Mouse (Mus musculus) C3H10T1/2 (cell line): Measurements from ENCODE around the gene Eras. TPM values are rescaled to one million over a fixed set of nuclear protein-coding genes. Genes with fewer than 3 reads are reported as not detected.

Experiments
- polyA plus RNA-seq, 2 experiments: library from polyadenylated mRNA; unstranded; fragments of >200 nt; fragmentation: generic; extraction: Trizol; gene quantifications; one replicate each; pipeline ENCODE4 v1.2.1; 2012; ENCODE audit warnings: missing spikeins in 2 of 2

The Eras gene
- not detected for polyA plus RNA-seq

GRCm38 (mm10) chrX:7928270-7928790 is at the start of gene Eras:
Eras (minus strand) TSS chrX:7928607.

GRCm38 (mm10) chrX:7977892-7978291 is 49.5 kb upstream of the Eras start, which contains the start of gene Gata1:
Gata1 (minus strand) TSS chrX:7978071.

GRCm38 (mm10) chrX:7947108-7947899 is 18.9 kb upstream of the Eras start, which contains the start of gene Hdac6:
Hdac6 (minus strand) TSS chrX:7947889.

DNA sequence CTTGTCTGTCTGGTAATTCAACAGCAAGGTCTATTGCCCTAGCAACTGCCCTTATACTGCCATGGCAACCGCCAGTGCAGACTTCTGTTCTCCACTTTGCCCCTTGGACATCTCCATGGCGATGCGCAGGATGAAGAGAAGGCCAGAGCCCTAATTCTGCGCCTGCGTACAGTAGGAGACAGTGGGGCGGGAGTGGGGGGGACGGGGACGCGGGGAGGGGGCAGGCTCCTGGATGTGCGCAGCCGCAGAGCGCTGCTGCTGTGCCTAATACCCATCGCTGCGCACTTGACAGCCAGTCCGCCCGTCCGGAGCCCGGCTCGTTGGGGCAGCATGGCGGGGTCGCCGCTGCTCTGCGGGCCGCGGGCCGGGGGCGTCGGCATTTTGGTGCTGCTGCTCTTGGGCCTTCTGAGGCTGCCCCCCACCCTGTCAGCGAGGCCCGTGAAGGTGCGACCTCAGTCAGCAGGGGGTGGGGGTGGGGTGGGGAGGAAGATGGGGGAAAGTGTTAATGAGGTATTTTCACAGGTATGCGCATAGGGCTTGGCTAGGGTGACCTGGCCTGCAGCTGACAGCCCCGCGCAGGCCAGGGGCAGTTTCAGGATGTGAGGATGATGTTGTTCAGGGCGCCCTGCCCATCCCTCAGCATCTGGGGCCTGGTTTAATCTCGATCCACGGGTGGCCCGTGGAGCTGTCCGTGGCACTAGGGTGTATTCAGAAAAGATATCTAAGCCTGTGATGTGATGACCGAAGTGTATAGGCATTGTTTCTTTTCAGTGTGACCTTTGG is 8.6 kb downstream of the Eras start, which contains the start of gene Pcsk1n:
TSS of gene Pcsk1n (plus strand) at position 222 of the 783 bp plus-strand sequence.

GRCm38 (mm10) chrX:7909242-7909641 is 19.2 kb downstream of the Eras start, which contains the start of gene Gm10490:
Gm10490 (plus strand) TSS chrX:7909542.

GRCm38 (mm10) chrX:7907735-7908134 is 20.7 kb downstream of the Eras start, which contains the start of gene Gm10491:
Gm10491 (minus strand) TSS chrX:7907835.

GRCm38 (mm10) chrX:7898880-7899874 is 29.2 kb downstream of the Eras start, which contains the start of the genes Pqbp1 and Timm17b:
Pqbp1 (minus strand) TSS chrX:7899269.
Timm17b (plus strand) TSS chrX:7899357.

DNA sequence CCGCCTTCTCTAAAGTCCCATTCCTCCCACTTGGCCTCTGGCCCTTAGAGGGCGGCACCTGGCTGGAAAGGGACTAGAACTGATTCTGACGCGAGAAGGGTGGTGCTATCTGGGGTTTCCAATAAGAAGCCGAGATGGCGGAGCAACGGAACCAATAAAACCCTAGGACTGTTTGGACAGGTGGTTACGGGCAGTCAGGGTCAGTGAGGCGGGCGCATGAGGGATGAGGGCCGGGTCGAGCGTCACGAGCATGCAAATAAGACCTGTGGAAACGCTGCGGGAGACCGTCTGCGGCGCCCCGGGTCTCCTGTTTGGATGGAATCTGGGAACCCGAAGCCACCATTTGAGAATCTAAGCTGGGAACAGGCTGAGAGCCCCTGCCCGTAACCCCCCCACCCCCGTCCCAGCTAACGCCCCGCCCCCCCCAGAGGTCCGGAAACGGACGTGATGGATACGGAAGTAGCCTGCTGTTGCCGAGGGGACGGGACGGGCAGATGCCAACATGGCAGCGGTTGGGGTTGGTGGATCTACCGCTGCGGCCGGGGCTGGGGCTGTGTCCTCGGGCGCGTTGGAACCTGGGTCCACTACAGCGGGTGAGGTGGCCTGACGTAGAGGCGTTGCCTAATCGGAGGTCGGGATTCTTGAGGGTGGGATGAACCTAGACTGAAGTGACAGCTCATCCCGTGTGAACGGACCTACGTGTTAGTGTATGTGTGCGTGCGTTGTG is 44.4 kb downstream of the Eras start, which contains the start of gene Slc35a2:
TSS of gene Slc35a2 (plus strand) at position 188 of the 727 bp plus-strand sequence.

GRCm38 (mm10) chrX:7878007-7878419 is 50.4 kb downstream of the Eras start, which contains the start of gene Pim2:
Pim2 (plus strand) TSS chrX:7878262.

Other genes starting within 250 kb of the Eras start
- under 1 TPM; 0.01 to 0.20 TPM for gene Magix, start 247.4 kb downstream of the Eras start, polyA plus RNA-seq
- gene Gpkow, start 231.5 kb downstream of the Eras start, polyA plus RNA-seq: 10 to 100 TPM in 1 of 2 experiments, 1 to 10 TPM in 1; 2.5 to 11.5 TPM
- 10 to 100 TPM; 15.4 to 54.3 TPM for gene Wdr45, start 214.3 kb downstream of the Eras start, polyA plus RNA-seq
- gene Gm45208, start 206.4 kb downstream of the Eras start, polyA plus RNA-seq: under 1 TPM in 1 of 2 experiments, not detected in 1; 0.24 TPM
- 100 to 1,000 TPM; 113 to 154 TPM for gene Praf2, start 200.2 kb downstream of the Eras start, polyA plus RNA-seq
- gene Ccdc120, start 177.7 kb downstream of the Eras start, polyA plus RNA-seq: 1 to 10 TPM; 2.4 to 7.6 TPM
- gene Tfe3, start 166.0 kb downstream of the Eras start, polyA plus RNA-seq: 10 to 100 TPM; 32.8 to 42.6 TPM
- gene Gripap1, start 138.8 kb downstream of the Eras start, polyA plus RNA-seq: 10 to 100 TPM in 1 of 2 experiments, 1 to 10 TPM in 1; 5.9 to 35.2 TPM
- gene Kcnd1, start 106.3 kb downstream of the Eras start, polyA plus RNA-seq: 1 to 10 TPM in 1 of 2 experiments, under 1 TPM in 1; 0.34 to 4.5 TPM
- 10 to 100 TPM; 21.4 to 48.2 TPM for gene Otud5, start 87.2 kb downstream of the Eras start, polyA plus RNA-seq
- 1 to 10 TPM in 1 of 2 experiments, under 1 TPM in 1; 0.71 to 4.9 TPM for gene Pim2, start 50.3 kb downstream of the Eras start, polyA plus RNA-seq
- 10 to 100 TPM; 14.0 to 50.6 TPM for gene Slc35a2, start 44.6 kb downstream of the Eras start, polyA plus RNA-seq
- 100 to 1,000 TPM; 107 to 150 TPM for gene Pqbp1, start 29.3 kb downstream of the Eras start, polyA plus RNA-seq
- gene Timm17b, start 29.2 kb downstream of the Eras start, polyA plus RNA-seq: 100 to 1,000 TPM in 1 of 2 experiments, 10 to 100 TPM in 1; 94.4 to 138 TPM
- not detected for gene Gm10491, start 20.8 kb downstream of the Eras start, polyA plus RNA-seq
- not detected for gene Gm10490, start 19.1 kb downstream of the Eras start, polyA plus RNA-seq
- gene Pcsk1n, start 8.8 kb downstream of the Eras start, polyA plus RNA-seq: not detected
- 10 to 100 TPM; 11.6 to 18.8 TPM for gene Hdac6, start 19.3 kb upstream of the Eras start, polyA plus RNA-seq
- gene Gata1, start 49.5 kb upstream of the Eras start, polyA plus RNA-seq: under 1 TPM in 1 of 2 experiments, not detected in 1; 0.05 TPM
- not detected for gene Glod5, start 89.9 kb upstream of the Eras start, polyA plus RNA-seq
- 10 to 100 TPM; 22.9 to 28.6 TPM for gene Suv39h1, start 146.2 kb upstream of the Eras start, polyA plus RNA-seq
- under 1 TPM; 0.06 to 0.17 TPM for gene Was, start 161.9 kb upstream of the Eras start, polyA plus RNA-seq
- 10 to 100 TPM in 1 of 2 experiments, 1 to 10 TPM in 1; 1.4 to 22.3 TPM for gene Wdr13, start 204.3 kb upstream of the Eras start, polyA plus RNA-seq
- gene Rbm3, start 217.3 kb upstream of the Eras start, polyA plus RNA-seq: 100 to 1,000 TPM; 161 to 371 TPM
- 10 to 100 TPM in 1 of 2 experiments, 1 to 10 TPM in 1; 9.5 to 12.6 TPM for gene Tbc1d25, start 247.6 kb upstream of the Eras start, polyA plus RNA-seq